20 mouse cellular contexts compared by ENCODE assay signal in the genomic region with DNA sequence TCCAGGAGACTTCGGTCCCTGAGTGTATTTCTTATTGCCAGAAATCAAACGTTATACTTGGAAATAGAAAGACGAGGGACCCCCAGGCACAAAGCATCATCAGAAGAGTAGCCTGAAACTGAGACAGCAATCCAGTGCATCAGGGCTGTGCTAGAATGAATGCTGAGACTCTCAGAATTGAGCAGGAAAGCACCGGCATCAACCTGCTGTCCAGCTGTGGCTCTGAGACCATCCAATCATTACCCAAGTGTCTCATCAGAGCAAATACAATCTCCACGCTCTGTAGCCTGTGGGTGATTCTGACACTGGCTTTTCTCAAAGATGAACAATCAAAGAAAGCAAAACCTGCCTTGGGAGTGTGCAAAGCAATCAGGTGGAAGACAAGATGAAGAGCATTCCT.
DNase-seq lines count a peak whose midpoint lies in the region; ATAC-seq and TF ChIP-seq lines count a peak whose summit lies in the region.
"Had no signal": no experiment of that assay in that cellular context is flagged by ENCODE, and none has a peak within 500 bp of the region (broad histone marks: within the 10 kb centered on the region; RNA-seq: fewer than 3 reads in every experiment).

No protein-coding gene starts in this region.

- H3K27me3 ChIP-seq in intestine, embryonic 14.5 days (replicated peaks; ENCODE audit: control insufficient read depth, insufficient read depth, low read length) = no peaks in the 10 kb centered on the region
- H3K27me3 ChIP-seq in intestine, postnatal 0 days (replicated peaks; ENCODE audit: control insufficient read depth, insufficient read depth, low read length) = no peaks in the 10 kb centered on the region
- no peaks in the 10 kb centered on the region for H3K27me3 ChIP-seq in Patski
- H3K27me3 ChIP-seq in midbrain, embryonic 13.5 days = no peaks in the 10 kb centered on the region
- H3K27me3 ChIP-seq in midbrain, postnatal 0 days (ENCODE audit: insufficient read depth, low read length) = no peaks in the 10 kb centered on the region; the same call in 1 of the 2 replicates
- H3K27me3 ChIP-seq: CH12.LX; embryonic facial prominence, embryonic 13.5 days; heart, embryonic 12.5 days; hindbrain, embryonic 15.5 days had no signal

- no peak overlapping the region for H3K4me3 ChIP-seq in intestine, embryonic 14.5 days (ENCODE audit: low read depth, low read length)
- no peak overlapping the region for H3K4me3 ChIP-seq in intestine, postnatal 0 days (ENCODE audit: low read depth, low read length)
- no peak overlapping the region for H3K4me3 ChIP-seq in midbrain, embryonic 13.5 days (replicated peaks)
- H3K4me3 ChIP-seq in midbrain, postnatal 0 days (ENCODE audit: low read depth, low read length) = no peak overlapping the region
- H3K4me3 ChIP-seq: embryonic facial prominence, embryonic 13.5 days; gastrocnemius, adult 2 months; heart, embryonic 12.5 days; hindbrain, embryonic 10.5 days; hindbrain, embryonic 15.5 days had no signal

- DNase-seq in intestine, embryonic 14.5 days (ENCODE audit: low spot score) = no peak
- DNase-seq in Patski (ENCODE audit: low read depth, low spot score) = peak; percentile 61
- DNase-seq in midbrain, postnatal 0 days (ENCODE audit: low spot score) = no peak
- DNase-seq in cerebellum, adult 11-12 months = no peak
- DNase-seq in urinary bladder, adult 2 months (ENCODE audit: low spot score) = no peak
- DNase-seq: adrenal gland, adult 8-10 months; adrenal gland, postnatal 36 days; cerebellum, adult 11 months; cerebellum, adult 9-10 months; cerebellum, postnatal 25 days; gastrocnemius, adult 2 months; gastrocnemius, postnatal 25 days had no signal

- TF ChIP-seq CTCF in intestine, postnatal 0 days (IDR thresholded peaks at IDR 0.05; ENCODE audit: low read depth) = no peak
- no peak for TF ChIP-seq CTCF in Patski (IDR thresholded peaks at IDR 0.05)
- no peak for TF ChIP-seq CTCF in midbrain, postnatal 0 days (IDR thresholded peaks at IDR 0.05)

- H3K4me1 ChIP-seq in intestine, embryonic 14.5 days (replicated peaks; ENCODE audit: control insufficient read depth, insufficient read depth, low read length) = no peaks in the 10 kb centered on the region
- H3K4me1 ChIP-seq in intestine, postnatal 0 days (replicated peaks; ENCODE audit: control insufficient read depth, insufficient read depth, low read length) = no peaks in the 10 kb centered on the region
- H3K4me1 ChIP-seq in midbrain, embryonic 13.5 days (replicated peaks) = no peaks in the 10 kb centered on the region
- H3K4me1 ChIP-seq in midbrain, postnatal 0 days (ENCODE audit: insufficient read depth, low read length) = no peaks in the 10 kb centered on the region
- H3K4me1 ChIP-seq: hindbrain, embryonic 15.5 days had no signal

- no peaks in the 10 kb centered on the region for H3K36me3 ChIP-seq in intestine, embryonic 14.5 days (ENCODE audit: control insufficient read depth, insufficient read depth, low read length)
- no peaks in the 10 kb centered on the region for H3K36me3 ChIP-seq in intestine, postnatal 0 days (ENCODE audit: control insufficient read depth, insufficient read depth)
- H3K36me3 ChIP-seq in midbrain, embryonic 13.5 days = no peaks in the 10 kb centered on the region
- H3K36me3 ChIP-seq in midbrain, postnatal 0 days (ENCODE audit: insufficient read depth, low read length) = no peaks in the 10 kb centered on the region
- H3K36me3 ChIP-seq: embryonic facial prominence, embryonic 13.5 days; heart, embryonic 12.5 days; hindbrain, embryonic 10.5 days; hindbrain, embryonic 15.5 days had no signal

- in situ Hi-C loops in Patski (cut with MboI; ENCODE audit: low pct_unique_long_range_greater_than_20kb) = no loop called here

- POLR2A ChIA-PET in Patski (lab: Charles Lee) = interaction anchor here (0.7 kb wide), 1 partner anchor 242 kb away, joined by 7 read pairs; no protein-coding TSS in a partner anchor

- no peak for ATAC-seq in intestine, embryonic 14.5 days (replicated peaks; ENCODE audit: low FRiP score, low TSS enrichment, low read depth)
- ATAC-seq in intestine, postnatal 0 days = no peak
- ATAC-seq in Patski = peak; percentile 73
- peak; percentile 65; the same call in 1 of the 2 replicates for ATAC-seq in midbrain, embryonic 13.5 days
- peak; percentile 31; the same call in 1 of the 2 replicates for ATAC-seq in midbrain, postnatal 0 days (ENCODE audit: low FRiP score)
- ATAC-seq: forebrain, embryonic 14.5 days had no signal

- H3K4me2 ChIP-seq in intestine, embryonic 14.5 days (ENCODE audit: low read length) = no peak overlapping the region
- no peak overlapping the region for H3K4me2 ChIP-seq in intestine, postnatal 0 days (replicated peaks; ENCODE audit: low read depth)
- no peak overlapping the region for H3K4me2 ChIP-seq in midbrain, embryonic 13.5 days (replicated peaks)
- H3K4me2 ChIP-seq in midbrain, postnatal 0 days (ENCODE audit: low read depth, low read length, poor library complexity, severe bottlenecking) = no peak overlapping the region
- H3K4me2 ChIP-seq: embryonic facial prominence, embryonic 13.5 days; heart, embryonic 12.5 days; hindbrain, embryonic 15.5 days had no signal

- 66% methylated on average over 5 of the region's 5 CpGs for WGBS in intestine, embryonic 14.5 days
- WGBS in intestine, postnatal 0 days = 47% methylated on average over 5 of the region's 5 CpGs
- 73% methylated on average over 5 of the region's 5 CpGs for WGBS in midbrain, embryonic 13.5 days
- WGBS in midbrain, postnatal 0 days = 62% methylated on average over 5 of the region's 5 CpGs

- CTCF ChIA-PET in Patski (lab: Charles Lee) = interaction anchor here (1.0 to 3.2 kb wide), 8 partner anchors 10 to 169 kb away, joined by 3 to 9 read pairs (median 4); no protein-coding TSS in a partner anchor

- peak overlapping the region; percentile 34; the same call in 1 of the 2 replicates for H3K27ac ChIP-seq in intestine, embryonic 14.5 days (ENCODE audit: low read depth)
- H3K27ac ChIP-seq in intestine, postnatal 0 days (ENCODE audit: low read depth, low read length) = no peak overlapping the region
- 0 out of 2 replicates have a peak overlapping the region, but pooled peaks have one; percentile 7 for H3K27ac ChIP-seq in midbrain, embryonic 13.5 days
- no peak overlapping the region for H3K27ac ChIP-seq in midbrain, postnatal 0 days (ENCODE audit: low read depth, low read length)
- H3K27ac ChIP-seq: embryonic facial prominence, embryonic 13.5 days; gastrocnemius, adult 2 months; hindbrain, embryonic 10.5 days; hindbrain, embryonic 15.5 days had no signal

- H3K9ac ChIP-seq in intestine, embryonic 14.5 days (ENCODE audit: low read length) = no peak overlapping the region
- no peak overlapping the region for H3K9ac ChIP-seq in intestine, postnatal 0 days (ENCODE audit: low read depth, low read length)
- H3K9ac ChIP-seq in midbrain, embryonic 13.5 days (replicated peaks) = no peak overlapping the region
- H3K9ac ChIP-seq in midbrain, postnatal 0 days (replicated peaks; ENCODE audit: low read length, poor library complexity, severe bottlenecking) = no peak overlapping the region
- H3K9ac ChIP-seq: embryonic facial prominence, embryonic 13.5 days; heart, embryonic 12.5 days; hindbrain, embryonic 15.5 days had no signal

- H3K9me3 ChIP-seq in intestine, embryonic 14.5 days (ENCODE audit: control insufficient read depth, low read length) = no peaks in the 10 kb centered on the region
- no peaks in the 10 kb centered on the region for H3K9me3 ChIP-seq in intestine, postnatal 0 days (ENCODE audit: control insufficient read depth)
- no peaks in the 10 kb centered on the region for H3K9me3 ChIP-seq in midbrain, embryonic 13.5 days
- H3K9me3 ChIP-seq in midbrain, postnatal 0 days (ENCODE audit: low read length) = no peaks in the 10 kb centered on the region
- H3K9me3 ChIP-seq: embryonic facial prominence, embryonic 13.5 days; heart, embryonic 12.5 days; hindbrain, embryonic 10.5 days; hindbrain, embryonic 15.5 days had no signal

Comparison
In these comparisons a context has a peak if more than half of its experiments do, and no peak if none do; other contexts are left out.
1. H3K27ac ChIP-seq: peak in intestine, embryonic 14.5 days (single experiment) and midbrain, embryonic 13.5 days (single experiment); none in intestine, postnatal 0 days (single experiment) and midbrain, postnatal 0 days (single experiment).
2. ATAC-seq: peak in Patski (single experiment), midbrain, embryonic 13.5 days (single experiment) and midbrain, postnatal 0 days (single experiment); none in intestine, embryonic 14.5 days (single experiment) and intestine, postnatal 0 days (single experiment).